Mouse (Mus musculus) embryonic stem cell, embryonic (primary cell): ENCODE results near the gene Prkch.

Experiments used
- CTCF ChIA-PET, 4 experiments: fragments of 300-600 bp in 2 of 4; fragments of 350-600 bp in 2 of 4; sonication (Branson Sonifier 250); formaldehyde crosslinking; loops; one replicate each; lab custom pipeline; 2022; ENCODE audit warnings: inconsistent platforms in 2 of 4; lab: Charles Lee
- POLR2A ChIA-PET, 4 experiments: fragments of 300-600 bp in 2 of 4; fragments of 350-600 bp in 2 of 4; sonication (Branson Sonifier 250); formaldehyde crosslinking; loops; one replicate each; lab custom pipeline; 2022; ENCODE audit warnings: antibody characterized with exemption in 4 of 4, inconsistent platforms in 1 of 4; lab: Charles Lee

Prkch gene

DNA sequence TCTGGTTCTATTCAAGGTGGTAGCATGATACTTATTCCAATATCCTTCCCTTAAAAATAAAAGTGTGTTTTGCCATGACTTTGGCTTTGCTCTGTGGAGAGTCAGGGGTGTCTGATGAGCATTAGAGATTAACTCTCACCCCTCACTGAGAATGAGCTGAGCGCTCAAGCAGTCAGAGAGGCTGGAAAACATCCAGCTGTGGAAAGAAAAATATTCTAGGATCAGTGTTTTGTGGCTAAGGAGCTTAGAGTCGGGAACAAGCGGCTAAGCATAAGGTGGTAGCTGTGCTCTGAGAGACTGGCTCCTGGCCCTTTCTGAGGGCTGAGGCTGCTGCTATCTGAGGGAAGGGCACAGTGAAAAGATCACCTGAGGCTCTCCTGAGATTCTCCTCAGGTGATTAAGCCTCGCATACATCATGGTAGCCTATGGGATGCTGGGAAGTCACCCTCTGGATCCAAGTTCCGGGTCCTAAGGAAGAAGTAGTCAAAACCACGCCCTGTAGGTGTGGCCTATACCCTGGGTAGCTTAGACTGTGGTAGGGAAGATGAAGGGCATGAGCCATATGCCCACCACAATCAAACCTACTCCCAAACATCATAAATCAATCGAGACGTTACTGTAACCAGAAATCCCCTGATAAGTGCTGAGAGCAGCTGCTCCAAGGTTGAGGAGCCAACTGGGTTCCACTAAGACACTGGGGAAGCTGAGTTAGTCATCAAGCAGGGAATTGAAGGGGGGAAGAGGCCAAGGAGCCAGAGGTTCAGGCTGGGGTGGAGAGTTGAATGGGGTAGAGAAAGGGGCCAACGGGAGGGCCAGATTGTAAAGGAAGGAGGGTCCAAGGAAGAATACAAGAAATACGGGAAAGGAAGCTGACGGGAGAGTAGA, 228.7 kb downstream of the Prkch start:
- CTCF ChIA-PET: no interaction called here
- POLR2A ChIA-PET: interaction anchor here in 1 of 4 experiments (1.5 kb wide), 1 partner anchor 19 kb away, joined by 6 read pairs; no protein-coding TSS in a partner anchor

DNA sequence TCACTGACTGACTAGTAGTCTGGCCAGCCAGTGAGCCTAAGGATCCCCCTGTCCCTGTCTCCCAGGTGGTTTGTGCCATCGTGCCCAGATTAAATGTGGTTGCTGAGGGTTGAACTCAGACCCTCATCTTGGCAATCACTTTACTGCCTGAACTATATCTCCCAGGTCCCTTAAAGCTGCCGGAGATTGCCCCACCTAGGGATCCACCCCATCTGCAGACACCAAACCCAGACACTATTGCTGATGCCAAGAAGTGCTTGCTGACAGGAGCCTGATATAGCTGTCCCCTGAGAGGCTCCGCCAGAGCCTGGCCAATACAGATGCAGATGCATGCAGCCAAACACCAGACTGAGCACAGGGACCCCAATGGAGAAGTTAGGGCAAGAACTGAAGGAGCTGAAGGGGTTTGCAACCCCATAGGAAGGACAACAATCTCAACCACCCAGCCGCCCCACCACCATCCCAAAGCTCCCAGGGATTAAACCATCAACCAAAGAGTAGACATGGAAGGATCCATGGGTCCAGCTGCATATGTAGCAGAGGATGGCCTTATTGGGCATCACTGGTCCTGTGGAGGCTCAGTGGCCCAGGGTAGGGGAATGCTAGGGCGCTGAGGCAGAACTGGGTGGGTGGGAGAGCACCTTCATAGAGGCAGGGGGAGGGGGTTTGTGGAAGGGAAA, 229.6 kb downstream of the Prkch start:
- CTCF ChIA-PET: interaction anchor here in 1 of 4 experiments (0.6 kb wide), 1 partner anchor 1844 kb away, joined by 12 read pairs; no protein-coding TSS in a partner anchor
- POLR2A ChIA-PET: interaction anchor here in 1 of 4 experiments (1.5 kb wide), 1 partner anchor 20 kb away, joined by 6 read pairs; no protein-coding TSS in a partner anchor

DNA sequence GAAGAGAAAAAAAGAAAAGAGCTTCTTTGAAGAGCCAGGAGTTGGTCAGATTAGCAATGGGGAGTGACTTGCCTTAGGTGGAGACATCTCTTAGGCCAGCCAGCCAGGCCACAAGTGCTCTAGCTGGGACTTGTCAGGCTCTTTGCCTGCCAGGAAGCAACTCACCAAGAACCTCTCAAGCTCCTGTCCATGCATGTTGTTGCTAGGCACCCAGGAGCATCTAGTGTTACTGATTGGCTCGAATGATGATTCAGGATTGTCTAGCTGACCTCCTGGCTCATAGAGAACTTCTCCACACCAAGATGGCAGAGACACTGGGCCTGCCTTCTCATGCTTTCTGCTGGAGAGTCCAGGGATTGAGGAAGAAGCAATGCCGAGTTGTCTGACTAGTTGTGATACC, 230.3 kb downstream of the Prkch start:
- POLR2A ChIA-PET: no interaction called here
- CTCF ChIA-PET: interaction anchor here in 1 of 4 experiments (0.6 kb wide), 1 partner anchor 1843 kb away, joined by 12 read pairs; no protein-coding TSS in a partner anchor

DNA sequence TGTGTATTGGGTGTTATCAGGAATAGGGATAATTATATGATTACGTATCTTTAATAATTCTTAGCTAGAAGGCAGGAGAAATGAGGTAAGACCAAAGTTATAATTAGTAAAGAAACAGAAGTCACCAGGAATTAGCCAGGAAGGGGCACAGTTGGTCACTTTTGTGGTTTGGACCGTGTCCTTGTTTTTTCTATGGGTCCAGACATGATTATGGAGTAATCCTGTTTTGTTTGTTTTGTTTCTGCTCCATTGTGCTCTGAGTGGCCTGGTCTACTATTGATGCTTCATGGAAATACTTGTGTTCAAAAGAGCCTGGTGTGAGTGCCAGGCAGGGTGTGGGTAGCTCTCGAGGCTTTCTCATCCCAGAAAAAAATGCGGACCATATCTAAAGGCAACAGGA, 230.9 kb downstream of the Prkch start:
- ChIA-PET CTCF (no interaction called here), POLR2A (no interaction called here)

DNA sequence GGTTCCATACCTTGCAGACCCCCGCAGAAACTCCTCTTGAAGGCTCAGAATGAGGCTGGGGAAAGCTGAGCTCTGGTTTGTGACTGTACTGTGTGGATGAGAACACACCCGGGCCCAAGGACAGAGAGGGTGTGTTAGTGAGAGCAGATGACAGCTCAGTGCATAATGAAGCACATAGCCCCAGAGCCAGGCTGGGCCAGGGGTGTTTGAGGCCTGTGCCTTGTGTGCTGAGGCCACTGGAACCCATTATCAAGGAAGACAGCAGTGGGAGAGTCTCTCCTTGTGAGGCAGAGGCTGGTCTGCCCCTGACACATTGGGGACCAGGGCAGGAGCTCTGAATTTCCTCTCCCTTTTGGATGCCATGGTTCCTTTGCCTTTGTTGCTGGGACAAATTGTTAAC, 231.3 kb downstream of the Prkch start:
- ChIA-PET POLR2A (no interaction called here), CTCF (no interaction called here)

DNA sequence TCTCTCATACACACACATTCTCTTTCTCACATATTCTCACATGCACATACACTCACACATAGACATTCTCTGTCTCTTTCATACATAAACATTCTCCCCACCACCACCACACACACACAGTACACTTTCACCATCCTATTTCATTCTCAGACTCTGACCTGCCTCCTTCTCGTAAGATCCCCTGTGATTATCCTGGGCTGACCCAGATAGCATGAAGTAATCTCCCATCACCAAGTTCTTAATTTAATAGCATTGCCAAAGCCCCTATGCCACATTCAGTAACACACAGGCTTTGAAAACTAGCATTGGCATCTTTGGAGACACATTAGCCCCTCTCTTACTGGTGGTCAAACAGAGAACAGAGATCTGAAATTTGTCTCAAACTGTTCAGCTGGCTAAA, 232.3 kb downstream of the Prkch start:
- CTCF ChIA-PET: no interaction called here
- POLR2A ChIA-PET: no interaction called here

DNA sequence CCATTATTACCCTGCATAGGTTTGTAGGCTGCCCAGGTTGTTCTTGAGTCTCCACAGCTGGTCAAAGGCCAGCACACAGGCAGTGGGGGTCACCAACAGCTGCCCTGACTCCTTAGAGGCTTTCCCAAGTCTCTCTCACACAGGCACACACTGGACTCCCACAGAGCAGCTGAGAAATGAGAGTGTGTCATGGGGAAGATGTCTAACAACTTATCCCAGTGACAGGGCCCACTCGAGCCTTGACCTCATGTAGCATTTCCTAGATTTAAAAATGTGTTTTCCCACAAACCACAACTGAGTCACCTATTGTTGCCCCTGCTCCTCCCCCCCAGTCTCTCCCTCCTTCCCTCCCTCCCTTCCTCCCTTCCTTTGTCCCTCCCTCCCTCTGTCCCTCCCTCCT, 234.2 kb downstream of the Prkch start:
- CTCF ChIA-PET: no interaction called here
- POLR2A ChIA-PET: interaction anchor here in 1 of 4 experiments (0.6 kb wide), 1 partner anchor 17 kb away, joined by 5 read pairs; no protein-coding TSS in a partner anchor

DNA sequence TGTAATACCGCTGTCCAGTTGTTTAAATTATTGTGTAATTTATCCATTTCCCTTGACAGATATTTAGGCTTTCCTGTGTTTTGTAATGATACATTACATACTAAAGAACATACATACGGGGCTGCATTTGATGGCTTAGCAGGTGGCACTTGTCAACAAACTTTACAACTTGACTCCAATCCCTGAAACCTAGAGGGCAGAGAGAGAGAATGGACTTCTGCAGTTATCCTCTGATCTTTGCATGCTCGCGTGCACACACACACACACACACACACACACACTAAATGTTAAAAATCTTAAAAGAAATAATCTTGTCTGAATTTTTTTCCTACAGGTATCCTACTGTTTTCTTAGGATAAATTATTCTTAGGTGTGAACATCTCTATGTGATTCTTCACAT, 236.6 kb downstream of the Prkch start:
- CTCF ChIA-PET: no interaction called here
- POLR2A ChIA-PET: no interaction called here

DNA sequence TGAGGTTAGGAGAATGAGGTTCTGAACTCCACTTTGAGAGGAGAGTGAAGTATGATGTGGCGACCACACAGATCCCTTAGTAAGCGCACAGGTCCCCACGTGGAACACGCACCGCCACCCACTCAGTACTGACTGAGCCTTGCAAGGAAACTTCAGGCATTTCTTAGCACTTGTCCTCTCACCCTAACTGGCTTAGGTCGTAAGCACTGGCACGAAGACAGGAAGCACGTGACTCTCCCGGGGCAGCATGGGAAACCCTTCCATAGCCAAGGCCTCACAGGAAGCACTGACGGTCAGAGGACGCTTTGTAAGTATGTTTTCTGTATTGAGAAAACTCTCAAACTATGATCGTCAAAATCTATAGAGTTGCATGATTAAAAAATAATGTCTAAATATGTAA, 237.7 kb downstream of the Prkch start:
- ChIA-PET POLR2A (interaction anchor here in 1 of 4 experiments (1.0 kb wide), 1 partner anchor 10 kb away, joined by 3 read pairs; no protein-coding TSS in a partner anchor), CTCF (no interaction called here)

DNA sequence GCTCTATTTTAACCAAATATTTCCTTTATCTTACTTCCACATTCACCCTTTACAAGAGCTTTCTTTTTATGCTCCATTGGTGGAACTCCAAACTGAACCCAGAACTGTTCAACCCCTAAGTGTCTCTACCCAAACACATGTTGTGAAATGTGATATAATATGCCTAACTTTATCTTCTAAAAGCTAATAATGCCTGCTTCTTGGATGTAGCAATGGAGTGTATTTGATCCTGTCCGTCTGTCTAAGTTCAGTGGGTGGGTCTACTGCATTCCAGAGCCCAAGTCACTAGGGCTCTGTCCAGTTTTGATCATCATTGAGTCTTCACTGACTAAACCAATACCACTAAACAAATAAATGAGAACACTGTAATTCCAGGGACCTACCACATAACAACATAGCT, 240.2 kb downstream of the Prkch start:
- CTCF ChIA-PET: no interaction called here
- POLR2A ChIA-PET: interaction anchor here in 1 of 4 experiments (1.2 kb wide), 1 partner anchor 9 kb away, joined by 3 read pairs; no protein-coding TSS in a partner anchor
